Mouse (Mus musculus) limb, embryonic 10.5 days (tissue): ENCODE results near the gene Prex1. TPM values are rescaled to one million over a fixed set of nuclear protein-coding genes. Genes with fewer than 3 reads are reported as not detected.
A peak's percentile ranks its signal among the peaks of the same experiment; 100 is the strongest.

Source experiments
- DNase-seq: peaks from one replicate; pipeline ENCODE4 v3.0.0-alpha.2; 2017; ENCODE audit warnings: low spot score
- H3K27ac ChIP-seq: fragments of 300-500 bp; sonication (generic); 2 replicates; pipeline ENCODE4 v1.5.1; 2016; ENCODE audit warnings: mild to moderate bottlenecking
- H3K27me3 ChIP-seq: fragments of 300-500 bp; sonication (generic); 2 replicates; pipeline ENCODE4 v1.6.1; 2016; ENCODE audit warnings: low read depth, mild to moderate bottlenecking; ENCODE audit not compliant: poor library complexity, severe bottlenecking
- H3K36me3 ChIP-seq: fragments of 300-500 bp; sonication (generic); 2 replicates; pipeline ENCODE4 v1.6.1; 2016; ENCODE audit warnings: mild to moderate bottlenecking, moderate library complexity
- H3K4me1 ChIP-seq: fragments of 300-500 bp; sonication (generic); 2 replicates; pipeline ENCODE4 v1.6.1; 2016
- H3K4me3 ChIP-seq: fragments of 300-500 bp; sonication (generic); 2 replicates; pipeline ENCODE4 v1.5.1; 2016; ENCODE audit warnings: mild to moderate bottlenecking, moderate library complexity
- H3K9me3 ChIP-seq: fragments of 300-500 bp; sonication (generic); replicated peaks from 2 replicates; pipeline ENCODE4 v1.6.1; 2016; ENCODE audit warnings: mild to moderate bottlenecking
- WGBS: fragments of 180-500 bp; shearing (Covaris S2); methylation state at CpG from one replicate; pipeline ENCODE4 v1.1.7; 2016; 5-methylcytosine and 5-hydroxymethylcytosine counted together
- polyA plus RNA-seq: library from polyadenylated mRNA; unstranded; fragments of >200 nt; fragmentation: Nextera tagmentation; extraction: Ambion mirVana; gene quantifications from 2 replicates; pipeline ENCODE4 v1.2.1, GENCODE M21; 2016

Prex1 gene
- polyA plus RNA-seq, 1 experiment from 2014 or later: 26.2 TPM

GRCm38 (mm10) chr2:166617706-166618105, 95.9 kb downstream of the Prex1 start:
- Histone ChIP-seq H3K9me3 (no peaks in the 10 kb centered on the region), H3K4me3 (no peak overlapping the region), H3K36me3 (peaks cover 50% of the 10 kb centered on the region), H3K27ac (no peak overlapping the region), H3K27me3 (no peaks in the 10 kb centered on the region), H3K4me1 (peaks cover 23% of the 10 kb centered on the region)
- WGBS: 94% methylated on average over 5 of the region's 5 CpGs
- DNase-seq: no peak

DNA sequence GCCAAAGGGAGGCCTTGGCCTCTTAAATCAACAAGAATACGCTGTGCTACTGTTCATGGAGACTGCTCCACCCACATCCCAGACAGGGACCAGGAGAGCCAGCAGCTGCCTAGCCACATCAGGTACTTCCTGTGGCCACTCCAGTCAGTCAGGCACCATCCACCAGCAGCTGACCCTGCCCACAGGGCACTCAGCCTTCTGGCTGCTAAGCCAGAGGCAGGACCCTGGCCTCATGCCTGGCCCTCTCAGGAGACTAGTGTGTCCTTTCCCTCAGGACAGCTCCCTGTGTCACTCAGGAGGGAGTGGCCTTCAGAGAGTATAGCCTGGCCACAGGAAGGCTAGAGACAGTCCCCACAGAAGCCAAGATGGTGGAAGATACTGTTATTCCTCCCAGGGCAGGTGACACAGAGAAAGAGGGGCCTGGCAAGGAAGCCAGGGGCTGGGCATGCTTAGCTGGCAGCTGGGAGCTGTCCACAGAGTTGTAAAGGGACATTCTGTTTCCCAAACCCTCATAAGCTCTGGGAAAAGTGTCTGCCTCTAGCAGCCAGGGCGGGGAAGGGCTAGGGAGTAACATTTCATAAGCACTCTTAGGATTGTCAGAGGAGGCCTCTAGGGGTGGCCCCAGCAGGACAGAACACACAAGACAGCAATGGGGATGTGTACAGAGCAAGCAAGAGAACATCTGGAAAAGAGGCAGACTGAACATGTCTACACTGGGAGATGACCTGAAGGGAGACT, 98.1 kb downstream of the Prex1 start:
- no peaks in the 10 kb centered on the region for H3K27me3 ChIP-seq
- no peaks in the 10 kb centered on the region for H3K9me3 ChIP-seq
- H3K4me3 ChIP-seq: no peak overlapping the region
- no peak overlapping the region for H3K27ac ChIP-seq
- DNase-seq: no peak
- peaks cover 65% of the 10 kb centered on the region for H3K36me3 ChIP-seq
- H3K4me1 ChIP-seq: peaks cover 12% of the 10 kb centered on the region
- 86% methylated on average over 2 of the region's 2 CpGs for WGBS

DNA sequence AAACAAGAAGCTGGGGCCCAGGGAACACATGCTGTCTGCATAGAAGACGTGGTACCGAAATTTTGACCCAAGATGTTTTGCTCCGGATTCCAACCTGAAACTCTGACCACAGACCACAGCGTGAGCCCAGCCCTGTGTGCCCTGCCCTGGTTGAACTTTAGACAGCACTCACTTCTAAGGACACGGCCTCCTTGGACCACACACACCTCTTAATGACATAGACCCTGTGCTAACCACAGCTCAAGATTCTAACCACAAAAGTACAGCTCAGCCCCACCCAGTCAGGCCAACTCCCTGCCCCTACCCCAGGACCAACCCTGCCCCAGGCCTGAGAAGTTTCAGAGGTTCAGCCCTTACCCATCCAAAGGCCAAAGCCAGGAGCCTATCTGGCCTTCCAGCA, 103.4 kb downstream of the Prex1 start:
- H3K4me3 ChIP-seq: no peak overlapping the region
- peaks cover 41% of the 10 kb centered on the region for H3K4me1 ChIP-seq
- 91% methylated on average over 5 of the region's 5 CpGs for WGBS
- no peak overlapping the region for H3K27ac ChIP-seq
- H3K9me3 ChIP-seq: no peaks in the 10 kb centered on the region
- DNase-seq: no peak
- peaks cover 43% of the 10 kb centered on the region for H3K36me3 ChIP-seq
- no peaks in the 10 kb centered on the region for H3K27me3 ChIP-seq

DNA sequence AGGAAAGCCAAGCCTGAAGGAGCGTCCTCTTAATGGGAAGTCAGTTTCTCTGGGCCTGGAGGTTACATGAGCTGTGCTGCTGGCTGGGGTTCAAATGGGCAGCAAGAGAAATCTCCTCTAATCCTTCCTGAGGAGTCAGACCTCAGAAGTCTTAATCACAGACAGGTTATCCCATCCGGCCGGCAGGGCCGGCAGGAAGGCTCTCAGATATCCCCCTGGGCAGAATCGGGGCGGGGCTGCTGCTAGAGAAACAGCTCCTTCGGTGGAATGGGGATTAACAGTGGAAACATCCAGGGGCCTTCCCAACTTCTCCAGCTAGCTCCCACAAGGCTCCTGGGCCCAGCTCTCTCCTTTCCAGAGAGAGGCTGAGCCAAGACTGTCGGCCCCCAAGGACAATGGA, 105.1 kb downstream of the Prex1 start:
- no peaks in the 10 kb centered on the region for H3K9me3 ChIP-seq
- H3K27me3 ChIP-seq: no peaks in the 10 kb centered on the region
- no peak for DNase-seq
- peak overlapping the region; percentile 44; the same call in 1 of the 2 replicates for H3K27ac ChIP-seq
- H3K4me3 ChIP-seq: no peak overlapping the region
- 31% methylated on average over 8 of the region's 8 CpGs for WGBS
- peaks cover 49% of the 10 kb centered on the region for H3K4me1 ChIP-seq
- H3K36me3 ChIP-seq: peaks cover 39% of the 10 kb centered on the region

GRCm38 (mm10) chr2:166606481-166607245, 107.0 kb downstream of the Prex1 start:
- no peak for DNase-seq
- peaks cover 36% of the 10 kb centered on the region for H3K36me3 ChIP-seq
- no peak overlapping the region for H3K4me3 ChIP-seq
- 76% methylated on average over 17 of the region's 17 CpGs for WGBS
- H3K9me3 ChIP-seq: no peaks in the 10 kb centered on the region
- peaks cover 49% of the 10 kb centered on the region for H3K4me1 ChIP-seq
- H3K27me3 ChIP-seq: no peaks in the 10 kb centered on the region
- peak overlapping the region; percentile 73 for H3K27ac ChIP-seq

- Histone ChIP-seq H3K36me3 (peaks cover 36% of the 10 kb centered on the region), H3K4me1 (peaks cover 49% of the 10 kb centered on the region), H3K4me3 (no peak overlapping the region), H3K27ac (peak overlapping the region; percentile 73), H3K27me3 (no peaks in the 10 kb centered on the region), H3K9me3 (no peaks in the 10 kb centered on the region)
- 59% methylated on average over 6 of the region's 6 CpGs for whole genome bisulfite sequencing
- DNase-seq: no peak
Observed at GRCm38 (mm10) chr2:166606053-166606452, 107.6 kb downstream of the Prex1 start.

DNA sequence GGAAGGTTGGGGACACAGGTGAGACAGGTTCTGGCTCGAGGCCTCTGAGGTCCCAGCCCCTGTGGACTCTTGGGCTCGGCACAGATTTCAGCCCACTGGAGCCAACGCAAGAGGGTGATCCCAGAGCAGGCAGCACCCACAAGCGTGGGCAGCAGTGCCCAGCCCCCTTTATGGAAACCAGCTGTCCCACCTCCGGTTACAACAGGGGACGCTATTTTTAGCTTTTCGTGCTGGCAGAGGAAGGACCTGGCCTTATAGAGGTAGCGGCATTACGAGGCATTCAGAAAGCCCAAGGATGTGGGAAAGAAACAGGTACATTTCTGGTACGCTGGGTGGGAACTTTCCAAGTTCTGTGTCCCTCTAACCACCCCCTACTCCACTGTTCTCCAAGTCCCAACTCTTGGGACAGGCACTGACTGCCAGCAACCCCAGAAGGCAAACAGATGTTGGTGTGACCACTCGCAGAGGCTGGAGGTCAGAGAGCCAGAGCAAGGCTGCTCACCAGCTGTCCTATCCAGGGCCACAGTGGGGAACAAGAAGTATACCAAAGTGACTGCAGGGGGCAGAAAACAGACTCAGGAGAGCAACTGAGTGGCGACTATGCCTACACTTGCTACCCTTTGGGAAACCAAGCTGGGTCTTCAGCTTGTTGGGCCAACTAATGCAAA, 108.3 kb downstream of the Prex1 start:
- Histone ChIP-seq H3K27me3 (no peaks in the 10 kb centered on the region), H3K27ac (peak overlapping the region; percentile 73), H3K4me3 (peak overlapping the region; percentile 8; the same call in 1 of the 2 replicates), H3K9me3 (no peaks in the 10 kb centered on the region), H3K36me3 (peaks cover 35% of the 10 kb centered on the region), H3K4me1 (peaks cover 51% of the 10 kb centered on the region)
- DNase-seq: peak; percentile 64
- WGBS: 65% methylated on average over 12 of the region's 12 CpGs

- peaks cover 43% of the 10 kb centered on the region for H3K4me1 ChIP-seq
- no peaks in the 10 kb centered on the region for H3K27me3 ChIP-seq
- no peak overlapping the region for H3K27ac ChIP-seq
- H3K9me3 ChIP-seq: no peaks in the 10 kb centered on the region
- no peak overlapping the region for H3K4me3 ChIP-seq
- peaks cover 44% of the 10 kb centered on the region for H3K36me3 ChIP-seq
- DNase-seq: no peak
- 98% methylated on average over 3 of the region's 3 CpGs for WGBS
Observed at GRCm38 (mm10) chr2:166602948-166603347, 110.7 kb downstream of the Prex1 start.

DNA sequence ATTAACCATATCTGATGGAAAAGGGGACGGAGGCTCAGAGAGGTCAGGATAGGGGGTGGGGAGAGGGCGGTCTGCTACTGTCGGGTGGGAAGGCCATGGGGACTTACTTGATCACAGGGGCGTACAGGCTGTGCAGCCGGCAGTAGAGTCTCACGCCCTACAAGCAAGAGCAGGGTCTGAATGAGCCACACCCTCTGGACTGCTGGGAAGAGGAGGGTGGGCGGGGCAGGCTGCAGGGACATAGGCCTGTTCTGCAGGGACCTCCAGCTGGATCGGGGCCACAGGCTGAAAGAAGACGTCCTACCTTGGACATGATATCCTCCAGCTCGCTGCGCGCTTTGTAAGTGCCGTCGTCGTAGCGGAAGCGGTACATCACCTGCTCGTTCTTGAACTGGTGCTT, 112.2 kb downstream of the Prex1 start:
- Histone ChIP-seq H3K4me3 (no peak overlapping the region), H3K9me3 (no peaks in the 10 kb centered on the region), H3K27me3 (no peaks in the 10 kb centered on the region), H3K27ac (no peak overlapping the region), H3K4me1 (peaks cover 31% of the 10 kb centered on the region), H3K36me3 (peaks cover 44% of the 10 kb centered on the region)
- 91% methylated on average over 18 of the region's 18 CpGs for WGBS
- no peak for DNase-seq

GRCm38 (mm10) chr2:166598453-166599155, 115.0 kb downstream of the Prex1 start:
- 91% methylated on average over 12 of the region's 12 CpGs for WGBS
- DNase-seq: no peak
- peak overlapping the region; percentile 6; the same call in 1 of the 2 replicates for H3K27ac ChIP-seq
- H3K27me3 ChIP-seq: no peaks in the 10 kb centered on the region
- peaks cover 47% of the 10 kb centered on the region for H3K36me3 ChIP-seq
- no peak overlapping the region for H3K4me3 ChIP-seq
- H3K9me3 ChIP-seq: no peaks in the 10 kb centered on the region
- H3K4me1 ChIP-seq: peaks cover 18% of the 10 kb centered on the region

DNA sequence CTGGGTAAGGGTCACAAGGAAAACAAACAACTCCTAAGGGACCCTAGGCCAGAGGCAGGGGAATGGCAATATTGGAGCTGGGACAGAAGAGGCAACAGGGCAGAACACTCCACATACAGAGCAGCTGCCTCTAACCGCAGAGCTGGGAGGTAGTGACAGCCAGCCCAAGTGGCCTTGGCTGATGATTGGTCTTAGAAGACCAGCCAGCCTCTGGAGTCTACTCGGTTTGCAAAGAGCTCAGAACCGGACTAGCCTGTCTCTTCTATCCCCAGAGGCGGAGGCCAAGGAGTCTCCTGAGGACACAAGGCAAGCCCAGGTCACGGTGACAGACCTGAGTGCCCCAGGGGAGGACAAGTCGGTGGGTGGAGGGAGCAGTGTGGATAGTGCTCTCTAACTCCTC, 115.9 kb downstream of the Prex1 start:
- WGBS: 85% methylated on average over 6 of the region's 6 CpGs
- no peaks in the 10 kb centered on the region for H3K9me3 ChIP-seq
- peaks cover 47% of the 10 kb centered on the region for H3K36me3 ChIP-seq
- H3K27me3 ChIP-seq: no peaks in the 10 kb centered on the region
- no peak for DNase-seq
- H3K4me3 ChIP-seq: no peak overlapping the region
- peaks cover 21% of the 10 kb centered on the region for H3K4me1 ChIP-seq
- peak overlapping the region; percentile 6; the same call in 1 of the 2 replicates for H3K27ac ChIP-seq

- no peaks in the 10 kb centered on the region for H3K9me3 ChIP-seq
- no peak overlapping the region for H3K27ac ChIP-seq
- WGBS: 47% methylated on average over 21 of the region's 21 CpGs
- H3K36me3 ChIP-seq: peaks cover 36% of the 10 kb centered on the region
- no peaks in the 10 kb centered on the region for H3K27me3 ChIP-seq
- DNase-seq: peak; percentile 88
- peaks cover 11% of the 10 kb centered on the region; the same call in 1 of the 2 replicates for H3K4me1 ChIP-seq
- H3K4me3 ChIP-seq: no peak overlapping the region
Observed at GRCm38 (mm10) chr2:166592034-166592912, 121.4 kb downstream of the Prex1 start.
